Mouse (Mus musculus): Measurements from ENCODE around the gene Zscan25. TPM values are rescaled to one million over a fixed set of nuclear protein-coding genes. Genes with fewer than 3 reads are reported as not detected.
"Not testable (repeated sequence)": the region's sequence is repeated elsewhere in the genome, so short reads cannot be mapped to it uniquely, and the experiment has no call there.

The Zscan25 gene
- polyA plus RNA-seq (2015; fragmentation: Nextera tagmentation; extraction: Ambion mirVana): 0.34 and 0.70 TPM in 2 replicates

GRCm38 (mm10) chr5:145280371-145281143 is at the start of gene Zscan25:
TSS of gene Zscan25 (plus strand) at chr5:145280500.
- Histone ChIP-seq H3K9me3 (replicated peaks; ENCODE audit: control insufficient read depth, low read length, poor library complexity, severe bottlenecking) (no peaks in the 10 kb centered on the region), H3K9ac (ENCODE audit: low read depth, low read length) (peak within 1 kb of the TSS; percentile 95), H3K27ac (ENCODE audit: low read length) (peak within 1 kb of the TSS; percentile 84), H3K4me1 (ENCODE audit: control insufficient read depth, insufficient read depth, low read length) (peaks cover 12% of the 10 kb centered on the region), H3K4me3 (ENCODE audit: low read depth, low read length) (peak within 1 kb of the TSS; percentile 79), H3K4me2 (ENCODE audit: low read length) (peak within 1 kb of the TSS; percentile 94), H3K27me3 (ENCODE audit: control insufficient read depth, insufficient read depth, low read depth, low read length) (no peaks in the 10 kb centered on the region), H3K36me3 (ENCODE audit: control insufficient read depth, insufficient read depth, low read length) (peaks cover 24% of the 10 kb centered on the region)
- ATAC-seq: peak; percentile 99
- under 1% methylated on average over 50 of the region's 50 CpGs for WGBS

GRCm38 (mm10) chr5:145230641-145231040 is 49.7 kb upstream of the Zscan25 start:
- ATAC-seq: no peak
- 90% methylated on average over 4 of the region's 4 CpGs for WGBS
- Histone ChIP-seq H3K9me3 (replicated peaks; ENCODE audit: control insufficient read depth, low read length, poor library complexity, severe bottlenecking) (no peaks in the 10 kb centered on the region), H3K4me1 (ENCODE audit: control insufficient read depth, insufficient read depth, low read length) (peaks cover 15% of the 10 kb centered on the region), H3K4me2 (ENCODE audit: low read length) (peak overlapping the region; percentile 89), H3K27me3 (ENCODE audit: control insufficient read depth, insufficient read depth, low read depth, low read length) (no peaks in the 10 kb centered on the region), H3K36me3 (ENCODE audit: control insufficient read depth, insufficient read depth, low read length) (peaks cover 4% of the 10 kb centered on the region), H3K27ac (ENCODE audit: low read length) (no peak overlapping the region; the same call in none of the 2 replicates), H3K9ac (ENCODE audit: low read depth, low read length) (peak overlapping the region; percentile 98; the same call in 1 of the 2 replicates), H3K4me3 (ENCODE audit: low read depth, low read length) (peak overlapping the region; percentile 100; the same call in 1 of the 2 replicates)

- no peaks in the 10 kb centered on the region for H3K9me3 ChIP-seq (replicated peaks; ENCODE audit: control insufficient read depth, low read length, poor library complexity, severe bottlenecking)
- H3K4me1 ChIP-seq (ENCODE audit: control insufficient read depth, insufficient read depth, low read length): peaks cover 15% of the 10 kb centered on the region
- H3K36me3 ChIP-seq (ENCODE audit: control insufficient read depth, insufficient read depth, low read length): peaks cover 4% of the 10 kb centered on the region
- under 1% methylated on average over 42 of the region's 42 CpGs for WGBS
- H3K9ac ChIP-seq (ENCODE audit: low read depth, low read length): peak within 1 kb of the TSS; percentile 98
- peak within 1 kb of the TSS; percentile 89 for H3K4me2 ChIP-seq (ENCODE audit: low read length)
- peak within 1 kb of the TSS; percentile 100 for H3K4me3 ChIP-seq (ENCODE audit: low read depth, low read length)
- H3K27me3 ChIP-seq (ENCODE audit: control insufficient read depth, insufficient read depth, low read depth, low read length): no peaks in the 10 kb centered on the region
- peak; percentile 98 for ATAC-seq
- peak within 1 kb of the TSS; percentile 90 for H3K27ac ChIP-seq (ENCODE audit: low read length)
Observed at GRCm38 (mm10) chr5:145231367-145231871, 48.9 kb upstream of the Zscan25 start, which contains the start of gene Zfp655. TSS of gene Zfp655 (plus strand) at chr5:145231715.

GRCm38 (mm10) chr5:145231893-145232411 is 48.3 kb upstream of the Zscan25 start:
- Histone ChIP-seq H3K4me3 (ENCODE audit: low read depth, low read length) (peak overlapping the region; percentile 100), H3K27me3 (ENCODE audit: control insufficient read depth, insufficient read depth, low read depth, low read length) (no peaks in the 10 kb centered on the region), H3K9ac (ENCODE audit: low read depth, low read length) (peak overlapping the region; percentile 98), H3K36me3 (ENCODE audit: control insufficient read depth, insufficient read depth, low read length) (peaks cover 5% of the 10 kb centered on the region), H3K4me1 (ENCODE audit: control insufficient read depth, insufficient read depth, low read length) (peaks cover 15% of the 10 kb centered on the region), H3K4me2 (ENCODE audit: low read length) (peak overlapping the region; percentile 89), H3K9me3 (replicated peaks; ENCODE audit: control insufficient read depth, low read length, poor library complexity, severe bottlenecking) (no peaks in the 10 kb centered on the region), H3K27ac (ENCODE audit: low read length) (peak overlapping the region; percentile 90)
- peak; percentile 82 for ATAC-seq
- WGBS: under 1% methylated on average over 49 of the region's 49 CpGs

DNA sequence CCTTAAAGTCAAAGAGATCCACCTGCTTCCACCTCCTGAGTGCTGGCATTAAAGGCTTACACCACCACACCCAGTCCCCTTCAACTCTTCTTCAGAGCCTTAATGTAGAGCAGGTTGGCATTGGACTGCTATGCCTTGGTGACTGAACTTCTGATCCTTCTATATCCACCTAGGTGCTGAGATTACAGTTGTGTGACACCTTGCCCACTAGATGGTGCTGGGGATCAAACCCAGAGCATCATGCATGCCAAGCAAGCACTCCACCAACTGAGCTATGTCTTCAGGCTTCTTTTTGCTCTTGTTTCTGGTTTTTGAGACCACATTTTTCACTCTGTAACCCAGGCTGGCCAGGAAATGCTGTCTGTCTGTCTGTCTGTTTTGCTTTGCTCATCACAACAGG is 45.7 kb upstream of the Zscan25 start:
- Histone ChIP-seq H3K4me1 (ENCODE audit: control insufficient read depth, insufficient read depth, low read length) (peaks cover 15% of the 10 kb centered on the region), H3K4me3 (ENCODE audit: low read depth, low read length) (no peak overlapping the region), H3K4me2 (ENCODE audit: low read length) (no peak overlapping the region), H3K27ac (ENCODE audit: low read length) (no peak overlapping the region), H3K9ac (ENCODE audit: low read depth, low read length) (no peak overlapping the region), H3K9me3 (replicated peaks; ENCODE audit: control insufficient read depth, low read length, poor library complexity, severe bottlenecking) (no peaks in the 10 kb centered on the region), H3K36me3 (ENCODE audit: control insufficient read depth, insufficient read depth, low read length) (peaks cover 20% of the 10 kb centered on the region), H3K27me3 (ENCODE audit: control insufficient read depth, insufficient read depth, low read depth, low read length) (no peaks in the 10 kb centered on the region)
- ATAC-seq: no peak

GRCm38 (mm10) chr5:145249520-145249919 is 30.8 kb upstream of the Zscan25 start:
- H3K9ac ChIP-seq (ENCODE audit: low read depth, low read length): no peak overlapping the region
- WGBS: 93% methylated on average over 3 of the region's 3 CpGs
- no peaks in the 10 kb centered on the region for H3K9me3 ChIP-seq (replicated peaks; ENCODE audit: control insufficient read depth, low read length, poor library complexity, severe bottlenecking)

GRCm38 (mm10) chr5:145273568-145273967 is 6.7 kb upstream of the Zscan25 start:
- not testable (repeated sequence) for H3K27me3 ChIP-seq (ENCODE audit: control insufficient read depth, insufficient read depth, low read depth, low read length); H3K36me3 ChIP-seq (ENCODE audit: control insufficient read depth, insufficient read depth, low read length); H3K4me1 ChIP-seq (ENCODE audit: control insufficient read depth, insufficient read depth, low read length); H3K9me3 ChIP-seq (replicated peaks; ENCODE audit: control insufficient read depth, low read length, poor library complexity, severe bottlenecking); H3K4me3 ChIP-seq (ENCODE audit: low read depth, low read length); H3K4me2 ChIP-seq (ENCODE audit: low read length); H3K27ac ChIP-seq (ENCODE audit: low read length); ATAC-seq; H3K9ac ChIP-seq (ENCODE audit: low read depth, low read length)
- 83% methylated on average over 2 of the region's 2 CpGs for WGBS

More at GRCm38 (mm10) chr5:145249520-145249919, 30.8 kb upstream of the Zscan25 start:
- Histone ChIP-seq H3K27ac (ENCODE audit: low read length) (no peak overlapping the region), H3K27me3 (ENCODE audit: control insufficient read depth, insufficient read depth, low read depth, low read length) (no peaks in the 10 kb centered on the region), H3K36me3 (ENCODE audit: control insufficient read depth, insufficient read depth, low read length) (peaks cover 17% of the 10 kb centered on the region; the same call in 1 of the 2 replicates), H3K4me2 (ENCODE audit: low read length) (no peak overlapping the region), H3K4me3 (ENCODE audit: low read depth, low read length) (no peak overlapping the region), H3K4me1 (ENCODE audit: control insufficient read depth, insufficient read depth, low read length) (no peaks in the 10 kb centered on the region)
- no peak for ATAC-seq

- no peak overlapping the region for H3K27ac ChIP-seq (ENCODE audit: low read length)
- peaks cover 12% of the 10 kb centered on the region for H3K4me1 ChIP-seq (ENCODE audit: control insufficient read depth, insufficient read depth, low read length)
- ATAC-seq: peak; percentile 64
- no peaks in the 10 kb centered on the region for H3K9me3 ChIP-seq (replicated peaks; ENCODE audit: control insufficient read depth, low read length, poor library complexity, severe bottlenecking)
- H3K36me3 ChIP-seq (ENCODE audit: control insufficient read depth, insufficient read depth, low read length): peaks cover 20% of the 10 kb centered on the region
- no peak overlapping the region for H3K4me2 ChIP-seq (ENCODE audit: low read length)
- H3K4me3 ChIP-seq (ENCODE audit: low read depth, low read length): peak overlapping the region; percentile 79
- H3K27me3 ChIP-seq (ENCODE audit: control insufficient read depth, insufficient read depth, low read depth, low read length): no peaks in the 10 kb centered on the region
- H3K9ac ChIP-seq (ENCODE audit: low read depth, low read length): no peak overlapping the region
- 88% methylated on average over 2 of the region's 2 CpGs for WGBS
Observed at GRCm38 (mm10) chr5:145279948-145280347, 352 bp upstream of the Zscan25 start.

DNA sequence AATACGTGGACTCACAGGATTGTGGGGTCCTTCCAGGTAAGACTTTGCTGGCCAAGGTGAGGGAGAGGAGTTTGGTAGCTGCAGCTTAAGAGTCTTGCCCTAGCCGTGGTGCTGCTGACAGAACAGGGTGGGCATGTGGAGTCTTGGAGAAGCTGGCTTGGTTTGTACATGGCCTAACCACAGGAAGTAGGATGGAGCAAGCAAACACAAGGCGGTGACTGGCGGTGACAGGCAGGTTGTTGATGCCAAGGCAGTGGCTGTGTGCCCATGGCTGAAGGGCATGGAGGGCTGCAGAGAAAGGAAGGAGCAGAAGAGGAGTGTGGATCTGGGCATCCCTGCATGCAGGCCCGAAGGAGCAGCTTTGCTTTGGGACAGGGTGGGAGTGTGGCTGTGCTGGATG is 8.1 kb downstream of the Zscan25 start:
- no peak overlapping the region for H3K27ac ChIP-seq (ENCODE audit: low read length)
- ATAC-seq: no peak
- no peak overlapping the region for H3K9ac ChIP-seq (ENCODE audit: low read depth, low read length)
- H3K27me3 ChIP-seq (ENCODE audit: control insufficient read depth, insufficient read depth, low read depth, low read length): no peaks in the 10 kb centered on the region
- no peaks in the 10 kb centered on the region for H3K9me3 ChIP-seq (replicated peaks; ENCODE audit: control insufficient read depth, low read length, poor library complexity, severe bottlenecking)
- no peaks in the 10 kb centered on the region for H3K4me1 ChIP-seq (ENCODE audit: control insufficient read depth, insufficient read depth, low read length)
- peaks cover 70% of the 10 kb centered on the region for H3K36me3 ChIP-seq (ENCODE audit: control insufficient read depth, insufficient read depth, low read length)
- no peak overlapping the region for H3K4me2 ChIP-seq (ENCODE audit: low read length)
- no peak overlapping the region for H3K4me3 ChIP-seq (ENCODE audit: low read depth, low read length)
- 99% methylated on average over 5 of the region's 5 CpGs for WGBS

All from midbrain, embryonic 16.5 days (tissue).